Mouse (Mus musculus) right cerebral cortex, postnatal 10 days (tissue): Measurements from ENCODE around the gene Cetn4.

Experiments used
- DNase-seq, 2 experiments: peaks; one replicate each; pipeline ENCODE4 v3.0.0; 2021; ENCODE audit warnings: low spot score in 2 of 2

The Cetn4 gene

GRCm38 (mm10) chr3:37302685-37303084 is 9.8 kb downstream of the Cetn4 start:
- DNase-seq: peak in 1 of 2 experiments; percentile 49

GRCm38 (mm10) chr3:37299470-37299869 is 13.0 kb downstream of the Cetn4 start:
- no peak for DNase-seq

DNA sequence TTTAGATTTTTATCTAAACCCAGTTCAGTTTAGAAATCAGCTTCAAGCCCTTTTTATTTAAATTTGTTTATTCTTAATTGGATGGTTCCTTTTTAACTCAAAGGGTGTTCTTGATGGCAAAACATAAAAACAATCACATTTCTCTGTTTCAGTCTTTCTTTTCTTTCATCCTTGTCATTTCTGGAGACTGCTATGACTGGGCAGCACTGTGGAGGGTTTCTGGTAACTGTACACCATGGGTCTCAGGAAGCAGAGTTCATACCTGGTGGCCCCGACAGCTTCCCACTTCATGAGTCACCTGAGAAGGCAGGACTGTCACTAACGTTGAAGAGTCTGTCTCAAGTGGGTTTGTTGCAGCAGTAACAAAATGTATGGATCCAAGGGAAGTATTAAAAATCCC is 19.9 kb downstream of the Cetn4 start:
- DNase-seq: no peak

- DNase-seq: no peak
Measured at GRCm38 (mm10) chr3:37291929-37292328, 20.6 kb downstream of the Cetn4 start.

DNA sequence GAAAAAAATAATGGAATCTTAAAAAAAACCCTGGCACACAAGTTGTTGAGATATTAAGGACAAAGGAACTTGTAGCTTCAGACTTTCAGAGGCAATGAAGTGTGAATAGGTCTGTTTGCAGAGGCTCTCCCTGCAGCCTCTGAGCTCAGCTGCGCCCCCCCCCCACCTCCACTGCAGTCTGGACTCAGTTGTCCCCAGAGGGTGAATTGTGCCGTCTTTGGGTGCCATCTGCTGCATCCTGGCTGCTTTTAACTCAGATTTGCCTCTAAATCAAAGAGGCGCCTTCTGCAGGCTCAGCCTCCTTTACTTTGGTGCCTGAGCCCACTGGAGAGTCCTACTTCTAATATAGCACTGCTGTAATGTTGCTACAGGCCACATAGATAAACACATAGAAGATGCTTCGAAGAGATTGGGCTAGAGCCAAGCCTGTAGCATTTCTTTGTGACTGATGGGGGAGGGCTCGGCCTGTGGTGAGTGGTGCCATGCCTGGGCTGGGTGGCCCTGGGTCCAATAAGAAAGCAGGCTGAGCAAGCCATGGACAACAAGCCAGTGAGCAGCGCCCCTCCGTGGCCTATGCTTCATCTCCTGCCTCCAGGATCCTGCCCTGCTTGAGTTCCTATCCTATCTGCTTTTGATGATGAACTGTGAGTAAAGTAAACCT is 21.5 kb downstream of the Cetn4 start:
- peak; percentile 23 to 39 for DNase-seq

DNA sequence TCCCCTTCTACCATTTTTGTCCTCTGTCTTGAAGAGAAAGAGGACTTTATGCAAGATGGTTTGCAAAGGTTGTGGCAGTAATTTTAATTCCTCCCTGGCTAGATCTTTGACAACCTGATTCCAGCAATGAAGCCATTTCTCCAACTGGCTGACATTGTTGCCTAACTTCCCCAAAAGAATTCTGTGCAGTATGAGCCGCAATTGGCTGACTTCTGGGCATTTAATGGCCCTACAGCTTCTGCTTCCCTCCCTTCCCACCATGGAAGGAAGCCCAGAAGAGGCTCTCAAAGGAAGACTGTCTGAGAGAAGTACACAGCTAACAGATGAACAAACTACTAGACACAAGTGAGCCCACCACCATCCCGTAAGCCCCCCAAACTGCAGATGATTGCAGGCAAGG is 23.3 kb downstream of the Cetn4 start:
- no peak for DNase-seq

DNA sequence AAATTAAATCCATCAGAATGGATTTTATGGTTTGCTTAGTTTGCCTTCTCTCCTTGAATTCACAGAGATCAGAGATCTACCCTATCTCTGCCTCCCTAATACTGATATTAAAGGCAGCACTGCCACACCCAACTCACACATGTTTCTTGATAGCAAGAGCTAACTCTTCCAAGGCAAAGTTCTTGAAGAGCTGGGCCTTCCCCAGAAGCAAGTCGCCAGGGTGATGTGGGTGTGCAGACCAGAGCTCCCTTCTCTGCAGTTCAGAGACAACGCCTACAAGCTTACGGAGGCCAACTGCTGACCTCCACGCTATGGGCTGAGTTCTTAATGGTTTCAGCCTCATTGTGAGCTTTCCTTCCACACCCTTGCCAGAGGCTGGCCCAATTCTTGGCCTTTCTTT is 29.3 kb downstream of the Cetn4 start:
- no peak for DNase-seq

- DNase-seq: no peak
Measured at GRCm38 (mm10) chr3:37282299-37282922, 30.1 kb downstream of the Cetn4 start.

- no peak for DNase-seq
Measured at GRCm38 (mm10) chr3:37280871-37281270, 31.6 kb downstream of the Cetn4 start.

DNA sequence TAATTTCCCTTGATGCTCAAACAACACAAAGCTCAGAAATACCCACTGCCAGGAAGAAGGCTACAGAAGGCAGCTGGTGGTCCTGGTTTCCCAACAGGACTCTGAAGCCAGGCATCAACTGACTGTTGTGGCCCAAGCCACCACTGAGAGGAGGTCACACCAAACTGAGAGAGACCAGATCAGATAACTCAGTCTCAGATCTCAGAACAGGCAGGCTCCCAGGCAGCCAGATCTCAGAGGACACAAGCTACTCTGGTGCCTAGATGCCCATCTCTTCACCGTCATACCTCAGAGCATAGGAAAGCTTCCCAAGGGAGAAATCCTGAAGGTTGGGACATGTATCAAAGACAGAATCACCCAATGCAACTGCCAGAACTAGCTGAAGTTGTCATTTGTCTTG is 32.3 kb downstream of the Cetn4 start:
- no peak for DNase-seq

- no peak for DNase-seq
Measured at GRCm38 (mm10) chr3:37274661-37275060, 37.8 kb downstream of the Cetn4 start.

DNA sequence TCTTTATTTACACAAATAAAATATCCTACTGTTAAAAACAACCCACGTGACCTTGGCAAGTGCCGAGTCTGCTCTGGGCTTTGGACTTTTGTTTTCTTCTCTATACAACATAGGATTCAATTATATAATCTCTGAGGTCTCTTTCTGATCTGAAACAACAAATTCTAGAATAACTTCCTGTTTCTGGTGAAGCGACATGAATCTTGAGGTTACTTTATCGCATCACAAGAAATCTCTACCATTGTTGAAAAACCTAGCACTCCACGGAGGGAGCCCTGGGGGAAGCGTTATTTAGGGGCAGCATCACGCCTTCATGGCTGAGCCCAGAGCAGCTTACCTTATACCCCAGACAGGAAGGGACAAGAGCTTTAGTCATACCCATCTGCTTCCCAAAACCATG is 39.4 kb downstream of the Cetn4 start:
- DNase-seq: no peak

GRCm38 (mm10) chr3:37271209-37271608 is 41.3 kb downstream of the Cetn4 start:
- peak; percentile 53 to 69 for DNase-seq

DNA sequence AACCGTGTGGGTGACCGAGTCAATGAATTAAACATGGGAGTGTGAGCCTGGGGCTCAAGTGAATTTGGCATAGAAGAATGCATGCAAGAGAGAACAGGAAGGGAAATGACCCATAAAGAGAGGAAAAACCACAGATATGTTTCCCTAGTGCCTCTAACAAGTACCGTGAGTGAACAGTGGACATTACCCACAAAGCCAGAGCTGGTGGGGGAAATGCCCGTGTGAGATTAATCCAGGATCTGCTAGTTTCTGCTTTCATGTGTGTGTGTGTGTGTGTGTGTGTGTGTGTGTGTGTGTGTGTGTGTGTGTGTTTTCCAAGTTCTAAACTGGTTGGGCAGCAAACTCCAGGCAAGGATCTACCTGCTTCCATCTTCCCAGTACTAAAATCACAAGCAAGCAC is 42.6 kb downstream of the Cetn4 start:
- no peak for DNase-seq

GRCm38 (mm10) chr3:37268338-37268737 is 44.2 kb downstream of the Cetn4 start:
- no peak for DNase-seq

GRCm38 (mm10) chr3:37259331-37259999 is 53.0 kb downstream of the Cetn4 start:
- DNase-seq: peak; percentile 57 to 82

DNA sequence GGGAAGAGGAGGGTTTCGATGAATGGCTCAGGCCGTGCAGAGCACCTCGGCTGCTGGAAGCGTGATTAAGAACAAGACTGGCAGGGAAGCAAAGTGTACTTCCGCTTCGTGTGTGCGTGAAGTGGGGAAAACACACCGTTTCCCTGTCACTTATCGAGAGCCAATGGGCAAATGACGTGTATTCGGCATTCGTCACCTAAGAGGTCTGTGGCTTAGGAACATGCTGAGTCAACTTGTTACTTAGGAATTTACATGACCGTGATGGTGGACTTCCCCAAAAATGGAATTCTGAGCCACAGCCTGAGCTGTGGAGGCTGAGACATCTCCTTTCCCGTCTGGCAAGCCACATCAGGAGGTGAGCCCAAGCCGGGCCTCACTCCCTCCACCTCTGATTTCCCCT is 54.7 kb downstream of the Cetn4 start:
- DNase-seq: no peak
